Mouse (Mus musculus) lung, embryonic 14.5 days (tissue): ENCODE measurements around the gene Pycr2. TPM values are rescaled to one million over a fixed set of nuclear protein-coding genes. Genes with fewer than 3 reads are reported as not detected.
"Not testable (repeated sequence)": the region's sequence is repeated elsewhere in the genome, so short reads cannot be mapped to it uniquely, and the experiment has no call there.

Source experiments
- ATAC-seq: fragments of 200-750 bp; cut with Nextera tagmentation; 2 replicates; pipeline ENCODE4 v1.8.0; 2017; ENCODE audit warnings: mild to moderate bottlenecking, moderate TSS enrichment, moderate library complexity; ENCODE audit not compliant: insufficient read depth
- DNase-seq: peaks from one replicate; pipeline ENCODE4 v3.0.0-alpha.2; 2015
- H3K27ac ChIP-seq: fragments of 300-500 bp; sonication (generic); 2 replicates; pipeline ENCODE4 v1.5.1; 2014; ENCODE audit warnings: low read depth, mild to moderate bottlenecking, moderate library complexity
- H3K27me3 ChIP-seq: fragments of 300-500 bp; sonication (generic); 2 replicates; pipeline ENCODE4 v1.6.1; 2014; ENCODE audit warnings: low read length, control low read depth; ENCODE audit not compliant: insufficient read depth
- H3K36me3 ChIP-seq: fragments of 300-500 bp; sonication (generic); 2 replicates; pipeline ENCODE4 v1.6.1; 2014; ENCODE audit warnings: control low read depth; ENCODE audit not compliant: insufficient read depth
- H3K4me1 ChIP-seq: fragments of 300-500 bp; sonication (generic); 2 replicates; pipeline ENCODE4 v1.6.1; 2014; ENCODE audit warnings: antibody characterized with exemption, control low read depth; ENCODE audit not compliant: insufficient read depth
- H3K4me2 ChIP-seq: fragments of 300-500 bp; sonication (generic); 2 replicates; pipeline ENCODE4 v1.6.1; 2014; ENCODE audit warnings: mild to moderate bottlenecking
- H3K4me3 ChIP-seq: fragments of 300-500 bp; sonication (generic); 2 replicates; pipeline ENCODE4 v1.5.1; 2014; ENCODE audit warnings: low read depth, low read length
- H3K9ac ChIP-seq: fragments of 300-500 bp; sonication (generic); 2 replicates; pipeline ENCODE4 v1.6.1; 2014
- H3K9me3 ChIP-seq: fragments of 300-500 bp; sonication (generic); 2 replicates; pipeline ENCODE4 v1.6.1; 2016; ENCODE audit warnings: low read depth, low read length, control low read depth
- CTCF ChIP-seq: IDR thresholded peaks from 2 replicates; pipeline ENCODE4 v1.5.1; 2016; ENCODE audit warnings: antibody characterized with exemption, low read depth
- WGBS: fragments of 180-500 bp; shearing (Covaris S2); extraction: QIAGEN DNeasy Blood & Tissue Kit; methylation state at CpG from one replicate; pipeline ENCODE4 v1.1.7; 2014; 5-methylcytosine and 5-hydroxymethylcytosine counted together
- polyA plus RNA-seq: library from polyadenylated mRNA; unstranded; fragments of >200 nt; fragmentation: Nextera tagmentation; extraction: Ambion mirVana; gene quantifications from 2 replicates; pipeline ENCODE4 v1.2.1, GENCODE M21; 2014

Gene Pycr2
- polyA plus RNA-seq, 1 experiment from 2014 or later: 92.5 TPM

DNA sequence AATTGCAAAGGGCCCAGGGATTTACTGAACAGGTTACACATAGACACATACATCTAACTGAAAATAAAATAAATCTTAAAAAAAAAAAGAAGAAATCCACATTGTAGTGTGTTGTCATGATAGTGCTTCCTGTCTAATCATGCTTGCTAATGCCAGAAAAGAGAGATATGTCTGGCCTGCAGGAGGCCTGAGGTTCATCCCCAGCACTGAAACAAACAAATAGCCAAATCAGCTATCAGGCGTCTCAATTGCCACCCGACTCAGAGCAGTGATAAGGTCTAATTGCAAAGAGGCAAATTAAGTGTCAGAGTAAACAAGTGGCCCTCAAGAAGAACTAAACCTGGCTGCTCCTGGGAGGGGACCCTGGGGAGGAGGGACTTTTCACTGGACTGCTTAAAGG, 25.5 kb downstream of the Pycr2 start:
- ATAC-seq (no peak), DNase-seq (no peak)
- no peaks in the 10 kb centered on the region for H3K9me3 ChIP-seq
- no peak for TF ChIP-seq CTCF
- peaks cover 14% of the 10 kb centered on the region for H3K27me3 ChIP-seq
- no peak overlapping the region for H3K27ac ChIP-seq
- no peak overlapping the region for H3K4me3 ChIP-seq
- H3K4me2 ChIP-seq: no peak overlapping the region
- 15% methylated on average over 2 of the region's 2 CpGs for WGBS
- no peak overlapping the region for H3K9ac ChIP-seq
- no peaks in the 10 kb centered on the region for H3K4me1 ChIP-seq
- no peaks in the 10 kb centered on the region for H3K36me3 ChIP-seq

- H3K4me1 ChIP-seq: no peaks in the 10 kb centered on the region
- peaks cover 29% of the 10 kb centered on the region for H3K27me3 ChIP-seq
- no peak overlapping the region for H3K9ac ChIP-seq
- no peak overlapping the region for H3K27ac ChIP-seq
- H3K4me2 ChIP-seq: no peak overlapping the region
- no peaks in the 10 kb centered on the region for H3K36me3 ChIP-seq
- no peak overlapping the region for H3K4me3 ChIP-seq
- no peak for DNase-seq
- no peak for ATAC-seq
- H3K9me3 ChIP-seq: no peaks in the 10 kb centered on the region
- TF ChIP-seq CTCF: no peak
- 71% methylated on average over 3 of the region's 3 CpGs for WGBS
Measured at GRCm38 (mm10) chr1:180931106-180931505, 27.0 kb downstream of the Pycr2 start.

DNA sequence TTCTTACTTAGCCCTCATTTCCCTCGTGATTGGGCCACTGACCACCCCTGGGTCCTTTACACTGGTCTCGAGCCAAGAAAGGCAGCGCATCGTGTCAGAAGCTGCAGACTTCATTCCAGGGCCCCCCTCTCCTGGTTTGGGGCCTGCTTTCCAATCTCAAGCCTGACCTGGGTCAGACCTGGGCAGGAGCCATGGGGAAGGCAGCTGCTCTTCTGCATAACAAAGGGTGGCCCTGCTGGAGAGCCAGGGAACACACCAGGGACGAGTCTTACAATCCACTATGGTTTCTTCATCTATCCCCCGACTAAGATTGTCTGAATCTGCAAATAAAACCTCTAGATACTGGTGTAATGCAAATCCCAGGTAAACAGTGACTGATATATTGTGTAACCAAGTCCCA, 29.6 kb downstream of the Pycr2 start:
- DNase-seq (no peak), ATAC-seq (no peak)
- TF ChIP-seq CTCF: 0 out of 2 replicates have a peak, but pooled peaks have one; percentile 6
- no peak overlapping the region for H3K9ac ChIP-seq
- no peaks in the 10 kb centered on the region for H3K9me3 ChIP-seq
- H3K27ac ChIP-seq: no peak overlapping the region
- no peaks in the 10 kb centered on the region for H3K36me3 ChIP-seq
- H3K4me3 ChIP-seq: no peak overlapping the region
- H3K4me2 ChIP-seq: no peak overlapping the region
- whole genome bisulfite sequencing: 27% methylated on average over 6 of the region's 6 CpGs
- no peaks in the 10 kb centered on the region for H3K4me1 ChIP-seq
- peaks cover 36% of the 10 kb centered on the region for H3K27me3 ChIP-seq

GRCm38 (mm10) chr1:180934467-180935419, 30.6 kb downstream of the Pycr2 start, which contains the start of gene Lefty1:
Gene Lefty1, plus strand, starts transcription at chr1:180935022.
- DNase-seq (no peak), ATAC-seq (no peak)
- no peak for TF ChIP-seq CTCF
- Histone ChIP-seq H3K4me3 (no peak within 1 kb of the TSS), H3K4me2 (no peak within 1 kb of the TSS), H3K27me3 (peaks cover 36% of the 10 kb centered on the region), H3K9ac (no peak within 1 kb of the TSS), H3K27ac (no peak within 1 kb of the TSS), H3K9me3 (no peaks in the 10 kb centered on the region), H3K4me1 (no peaks in the 10 kb centered on the region), H3K36me3 (no peaks in the 10 kb centered on the region)
- WGBS: 17% methylated on average over 21 of the region's 21 CpGs

DNA sequence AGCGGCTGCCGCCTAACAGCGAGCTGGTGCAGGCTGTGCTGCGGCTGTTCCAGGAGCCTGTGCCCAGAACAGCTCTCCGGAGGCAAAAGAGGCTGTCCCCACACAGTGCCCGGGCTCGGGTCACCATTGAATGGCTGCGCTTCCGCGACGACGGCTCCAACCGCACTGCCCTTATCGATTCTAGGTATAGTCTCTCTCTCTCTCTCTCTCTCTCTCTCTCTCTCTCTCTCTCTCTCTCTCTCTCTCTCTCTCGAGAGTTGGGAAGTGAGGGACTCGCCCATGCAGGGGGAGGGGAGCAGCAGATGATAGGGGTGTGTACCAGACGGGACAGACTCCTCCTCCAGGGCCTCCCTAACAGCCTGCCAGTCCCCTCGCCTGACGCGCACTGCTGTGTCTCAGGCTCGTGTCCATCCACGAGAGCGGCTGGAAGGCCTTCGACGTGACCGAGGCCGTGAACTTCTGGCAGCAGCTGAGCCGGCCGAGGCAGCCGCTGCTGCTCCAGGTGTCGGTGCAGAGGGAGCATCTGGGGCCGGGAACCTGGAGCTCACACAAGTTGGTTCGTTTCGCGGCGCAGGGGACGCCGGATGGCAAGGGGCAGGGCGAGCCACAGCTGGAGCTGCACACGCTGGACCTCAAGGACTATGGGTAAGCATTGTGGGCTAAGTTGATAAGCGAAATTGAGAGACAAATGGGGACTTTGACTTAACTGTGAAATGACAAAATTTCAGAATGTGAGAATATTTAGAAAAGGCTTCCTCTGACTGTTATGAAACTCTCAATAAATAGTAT, 32.7 kb downstream of the Pycr2 start:
- Histone ChIP-seq H3K27me3 (peaks cover 36% of the 10 kb centered on the region), H3K9ac (peak overlapping the region; percentile 43), H3K4me3 (peak overlapping the region; percentile 29), H3K4me2 (peak overlapping the region; percentile 56)
- not testable (repeated sequence) for H3K4me1 ChIP-seq, H3K9me3 ChIP-seq, H3K36me3 ChIP-seq, H3K27ac ChIP-seq
- 4% methylated on average over 33 of the region's 41 CpGs for WGBS
- DNase-seq (peak; percentile 68), ATAC-seq (peak; percentile 92)

DNA sequence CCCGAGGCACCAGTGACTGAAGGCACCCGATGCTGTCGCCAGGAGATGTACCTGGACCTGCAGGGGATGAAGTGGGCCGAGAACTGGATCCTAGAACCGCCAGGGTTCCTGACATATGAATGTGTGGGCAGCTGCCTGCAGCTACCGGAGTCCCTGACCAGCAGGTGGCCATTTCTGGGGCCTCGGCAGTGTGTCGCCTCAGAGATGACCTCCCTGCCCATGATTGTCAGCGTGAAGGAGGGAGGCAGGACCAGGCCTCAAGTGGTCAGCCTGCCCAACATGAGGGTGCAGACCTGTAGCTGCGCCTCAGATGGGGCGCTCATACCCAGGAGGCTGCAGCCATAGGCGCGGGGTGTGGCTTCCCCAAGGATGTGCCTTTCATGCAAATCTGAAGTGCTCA, 33.5 kb downstream of the Pycr2 start:
- peaks cover 36% of the 10 kb centered on the region for H3K27me3 ChIP-seq
- DNase-seq: not testable (repeated sequence)
- 38% methylated on average over 13 of the region's 13 CpGs for WGBS

DNA sequence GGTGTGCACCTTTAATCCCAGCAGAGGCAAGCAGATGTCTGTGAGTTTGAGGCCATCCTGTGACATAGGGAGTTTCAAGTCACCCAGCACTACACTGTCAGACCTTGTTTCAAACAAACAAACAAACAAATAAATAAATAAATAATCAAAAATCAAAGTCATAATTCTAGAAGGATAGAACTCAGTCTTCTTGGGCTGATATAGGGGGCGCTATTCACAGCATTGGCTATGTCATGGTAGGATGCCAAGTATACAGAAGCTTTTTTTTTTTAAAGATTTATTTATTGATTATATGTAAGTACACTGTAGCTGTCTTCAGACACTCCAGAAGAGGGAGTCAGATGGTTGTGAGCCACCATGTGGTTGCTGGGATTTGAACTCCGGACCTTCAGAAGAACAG, 34.7 kb downstream of the Pycr2 start:
- H3K9me3 ChIP-seq, DNase-seq, H3K4me1 ChIP-seq, H3K9ac ChIP-seq, H3K27ac ChIP-seq, H3K4me2 ChIP-seq, H3K36me3 ChIP-seq, ATAC-seq, H3K4me3 ChIP-seq: not testable (repeated sequence)
- peaks cover 31% of the 10 kb centered on the region for H3K27me3 ChIP-seq
- 83% methylated on average over 2 of the region's 2 CpGs for WGBS

More for the DNA sequence above, 33.5 kb downstream of the Pycr2 start:
- not testable (repeated sequence) for ATAC-seq, H3K4me2 ChIP-seq, H3K27ac ChIP-seq, H3K4me1 ChIP-seq, H3K36me3 ChIP-seq, H3K9ac ChIP-seq, H3K9me3 ChIP-seq, H3K4me3 ChIP-seq
- TF ChIP-seq CTCF: 0 out of 2 replicates have a peak, but pooled peaks have one; percentile 5
